Mouse (Mus musculus) duodenum, adult 2 months (tissue): ENCODE results near the gene Vmn1r210. TPM values are rescaled to one million over a fixed set of nuclear protein-coding genes. Genes with fewer than 3 reads are reported as not detected.

Experiments used
- polyA plus RNA-seq: library from polyadenylated mRNA; depleted of rRNA; stranded (reverse); fragments of >200 nt; gene quantifications from 2 replicates; pipeline ENCODE4 v1.2.3, GENCODE M21; 2012; ENCODE audit warnings: low replicate concordance; rRNA removed

The Vmn1r210 gene
- not detected in 2 replicates for polyA plus RNA-seq

GRCm38 (mm10) chr13:22831248-22831647, at the start of gene Vmn1r210:
TSS of gene Vmn1r210 (minus strand) at chr13:22831348.

GRCm38 (mm10) chr13:22857461-22857860, 26.3 kb upstream of the Vmn1r210 start, which contains the start of gene Vmn1r211:
TSS of gene Vmn1r211 (minus strand) at chr13:22857561.

GRCm38 (mm10) chr13:22809582-22809981, 21.6 kb downstream of the Vmn1r210 start, which contains the start of gene Vmn1r209:
TSS of gene Vmn1r209 (minus strand) at chr13:22809682.

GRCm38 (mm10) chr13:22777300-22777699, 53.8 kb downstream of the Vmn1r210 start, which contains the start of gene Vmn1r208:
TSS of gene Vmn1r208 (minus strand) at chr13:22777400.

Other genes with a start within 250 kb of the Vmn1r210 start
- not detected in 2 replicates for gene Vmn1r205, start 238.3 kb downstream of the Vmn1r210 start, polyA plus RNA-seq
- not detected in 2 replicates for gene Vmn1r206, start 207.1 kb downstream of the Vmn1r210 start, polyA plus RNA-seq
- not detected in 2 replicates for gene Vmn1r207-ps, start 101.7 kb downstream of the Vmn1r210 start, polyA plus RNA-seq
- not detected in 2 replicates for gene Vmn1r208, start 53.9 kb downstream of the Vmn1r210 start, polyA plus RNA-seq
- gene Vmn1r209, start 21.7 kb downstream of the Vmn1r210 start, polyA plus RNA-seq = not detected in 2 replicates
- not detected in 2 replicates for gene Vmn1r211, start 26.2 kb upstream of the Vmn1r210 start, polyA plus RNA-seq
- gene Vmn1r212, start 52.9 kb upstream of the Vmn1r210 start, polyA plus RNA-seq = not detected in 2 replicates
- not detected in 2 replicates for gene Vmn1r213, start 176.3 kb upstream of the Vmn1r210 start, polyA plus RNA-seq
- gene Vmn1r214, start 199.1 kb upstream of the Vmn1r210 start, polyA plus RNA-seq = not detected in 2 replicates
- gene Vmn1r215, start 236.7 kb upstream of the Vmn1r210 start, polyA plus RNA-seq = not detected in 2 replicates